Mouse (Mus musculus) T-helper 1 cell (primary cell): ENCODE data around the gene Gm1113.

Source experiments
- in situ Hi-C: fragments of 300-600 bp; cut with MboI, MseI; formaldehyde crosslinking; loops from one replicate; pipeline ENCODE4 v1.15.1; 2025; ENCODE audit warnings: high pct_unique_total_duplicates

Gene Gm1113

DNA sequence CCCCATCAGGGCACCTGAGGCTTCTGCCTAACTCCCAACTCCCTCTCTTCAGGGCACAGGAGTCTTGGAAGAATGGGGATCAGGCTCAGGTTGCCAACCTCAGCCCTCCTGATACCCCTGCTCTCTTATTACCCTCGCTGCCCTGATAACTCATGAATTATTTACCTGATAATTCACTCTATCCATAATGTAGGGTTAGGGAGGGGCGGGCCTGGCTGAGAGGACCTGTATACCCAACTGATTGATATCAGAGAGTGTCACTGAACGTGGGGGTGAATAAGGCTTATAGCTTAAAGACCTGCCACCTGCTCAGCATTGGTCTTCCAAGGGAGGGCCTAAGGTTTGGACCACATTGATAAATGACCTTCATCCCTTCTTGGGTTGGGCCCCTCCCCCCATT, at the start of gene Gm1113:
Gm1113 (minus strand) TSS at position 101 of the 400 bp plus-strand sequence.
- in situ Hi-C loops = no loop called here

DNA sequence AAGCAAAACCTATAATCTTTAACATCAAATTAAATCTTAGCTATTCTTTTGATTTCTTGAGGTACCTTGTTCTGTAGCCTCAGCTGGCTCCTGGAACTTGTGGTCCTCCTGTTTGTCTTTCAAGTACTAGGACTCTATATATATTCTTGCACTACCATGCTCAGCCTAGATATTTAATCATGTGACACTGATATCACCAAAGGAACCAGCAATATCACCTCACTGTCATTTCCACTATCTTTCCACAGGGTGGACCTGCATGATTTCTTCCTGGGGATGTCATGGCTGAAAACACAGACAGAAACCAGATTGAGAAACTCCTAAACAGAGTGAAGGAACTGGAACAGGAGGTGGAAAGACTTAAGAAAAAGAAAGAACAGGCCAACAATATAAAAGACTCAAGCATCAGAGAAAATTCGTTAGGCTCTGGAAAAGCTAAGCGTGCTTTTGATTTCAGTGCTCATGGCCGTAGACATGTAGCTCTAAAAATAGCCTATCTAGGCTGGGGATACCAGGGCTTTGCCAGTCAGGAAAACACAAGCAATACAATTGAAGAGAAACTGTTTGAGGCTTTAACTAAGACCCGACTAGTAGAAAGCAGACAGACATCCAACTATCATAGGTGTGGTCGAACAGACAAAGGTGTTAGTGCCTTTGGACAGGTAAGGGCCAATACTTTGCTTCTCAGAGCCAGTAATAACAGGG, 46.6 kb upstream of the Gm1113 start:
- in situ Hi-C loops = no loop called here

DNA sequence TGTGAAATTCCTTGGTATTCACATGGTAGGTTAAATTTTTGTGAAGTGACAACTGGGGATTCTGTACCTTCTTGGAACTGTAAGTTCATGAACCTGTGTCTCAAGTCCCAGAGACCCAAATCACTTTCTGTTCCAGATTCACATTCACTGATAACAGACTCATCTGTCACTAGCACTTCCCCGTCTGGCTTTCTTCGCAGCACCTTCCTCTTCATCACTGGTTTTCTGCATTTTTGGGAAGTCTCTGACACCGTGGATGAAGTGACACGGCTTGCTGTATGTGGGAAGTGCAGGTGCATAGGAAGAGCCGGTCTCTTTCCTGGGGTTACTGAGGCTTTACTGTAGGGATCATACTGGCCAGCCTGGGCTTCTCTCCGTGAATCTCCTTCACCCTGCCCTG, 43.5 kb upstream of the Gm1113 start:
- in situ Hi-C loops = no loop called here

DNA sequence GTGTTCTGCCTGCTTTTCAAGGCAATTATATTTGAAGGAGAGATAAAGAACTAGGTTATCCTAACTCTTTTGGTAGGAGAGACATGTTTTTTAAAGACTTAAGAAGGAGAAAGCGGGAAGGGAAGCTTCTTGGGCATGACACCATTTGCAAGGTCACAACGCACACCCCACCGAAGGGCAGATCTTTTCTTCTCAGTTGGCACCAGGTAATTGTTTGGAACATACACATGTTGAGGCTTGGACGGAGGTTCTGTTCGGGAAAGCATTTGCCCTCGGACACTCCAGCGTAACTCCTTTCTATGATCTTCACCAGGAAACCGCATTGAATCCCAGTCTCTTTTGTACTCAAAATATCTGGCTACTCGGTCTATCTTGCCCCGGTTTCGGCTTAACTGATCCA, 43.0 kb upstream of the Gm1113 start:
- in situ Hi-C loops = no loop called here

- in situ Hi-C loops = no loop called here
Observed at GRCm38 (mm10) chr9:35559009-35559890, 41.2 kb upstream of the Gm1113 start.

GRCm38 (mm10) chr9:35558257-35559008, 40.4 kb upstream of the Gm1113 start, which contains the start of the genes Ddx25 and Pus3:
Gene Ddx25, minus strand, starts transcription at chr9:35558528.
Gene Pus3, plus strand, starts transcription at chr9:35558595.
- in situ Hi-C loops = no loop called here

DNA sequence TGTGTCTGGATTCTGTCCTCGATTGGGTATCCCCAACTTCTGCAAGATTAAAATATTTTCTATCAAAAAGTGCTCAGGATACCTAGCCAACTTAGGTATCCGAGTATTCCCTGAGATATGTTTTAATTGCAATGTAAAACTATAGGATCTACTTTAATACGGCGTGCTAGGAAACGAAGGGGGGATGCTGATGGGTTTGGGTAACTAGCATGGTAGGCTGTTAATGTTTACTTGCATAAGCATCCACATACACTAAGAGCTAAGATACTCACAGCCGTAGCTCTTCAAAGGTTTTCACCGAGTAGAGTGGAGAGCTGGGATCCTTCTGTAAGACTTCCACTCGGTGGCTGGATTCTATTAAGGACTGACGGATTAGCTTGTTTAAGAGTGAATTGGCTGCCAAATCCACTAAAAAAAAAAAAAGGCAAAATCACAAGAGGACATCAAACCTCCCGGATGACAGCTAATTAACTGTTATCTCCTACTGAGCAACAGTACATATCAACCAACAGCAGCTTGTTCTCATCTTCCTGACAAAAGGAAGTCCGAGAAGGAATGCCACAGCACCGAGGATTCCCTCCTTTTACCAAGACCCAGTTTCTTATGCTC, 38.5 kb upstream of the Gm1113 start:
- in situ Hi-C loops = no loop called here

GRCm38 (mm10) chr9:35548455-35548854, 30.4 kb upstream of the Gm1113 start:
- in situ Hi-C loops = no loop called here

GRCm38 (mm10) chr9:35546745-35547144, 28.7 kb upstream of the Gm1113 start:
- in situ Hi-C loops = no loop called here

DNA sequence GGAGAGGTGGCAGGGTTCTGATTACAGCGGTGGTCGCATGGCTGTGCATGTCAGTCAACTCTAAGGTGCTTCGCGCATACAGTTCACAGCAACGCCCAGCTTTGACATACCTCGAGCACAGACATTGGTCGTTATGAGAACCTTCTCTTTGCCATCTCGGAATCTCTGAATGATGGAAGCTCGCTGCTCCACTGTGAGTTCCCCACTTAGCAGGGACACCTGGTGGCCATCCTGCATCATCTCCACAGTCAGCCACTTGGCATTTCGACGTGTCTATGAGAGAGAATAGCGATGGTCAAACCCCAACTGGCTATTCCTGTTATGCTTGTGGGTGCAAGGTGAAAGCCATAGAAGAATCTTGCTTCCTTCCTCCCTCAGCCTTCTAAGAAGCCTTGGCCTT, 27.6 kb upstream of the Gm1113 start:
- in situ Hi-C loops = no loop called here

DNA sequence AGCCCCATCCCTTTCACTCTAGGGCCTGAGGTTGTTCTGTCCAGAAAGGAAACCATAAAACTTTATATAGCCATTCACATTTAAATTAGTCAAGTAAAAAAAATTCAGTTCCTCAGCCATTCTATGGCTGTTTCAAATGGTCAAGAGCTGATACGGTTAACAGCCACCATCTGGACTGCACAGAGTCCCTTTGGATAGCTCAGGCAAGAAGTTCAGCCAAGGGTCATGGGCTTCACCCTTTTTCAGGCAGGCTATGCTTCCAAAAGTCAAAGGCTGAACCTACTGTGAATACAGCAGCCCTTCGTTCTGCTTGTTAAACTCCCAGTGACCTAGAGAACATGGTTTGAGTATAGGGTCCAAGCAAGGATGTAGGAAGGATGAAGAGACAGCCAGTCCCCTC, 26.6 kb upstream of the Gm1113 start:
- in situ Hi-C loops = no loop called here

GRCm38 (mm10) chr9:35543099-35543860, 25.2 kb upstream of the Gm1113 start:
- in situ Hi-C loops = no loop called here

DNA sequence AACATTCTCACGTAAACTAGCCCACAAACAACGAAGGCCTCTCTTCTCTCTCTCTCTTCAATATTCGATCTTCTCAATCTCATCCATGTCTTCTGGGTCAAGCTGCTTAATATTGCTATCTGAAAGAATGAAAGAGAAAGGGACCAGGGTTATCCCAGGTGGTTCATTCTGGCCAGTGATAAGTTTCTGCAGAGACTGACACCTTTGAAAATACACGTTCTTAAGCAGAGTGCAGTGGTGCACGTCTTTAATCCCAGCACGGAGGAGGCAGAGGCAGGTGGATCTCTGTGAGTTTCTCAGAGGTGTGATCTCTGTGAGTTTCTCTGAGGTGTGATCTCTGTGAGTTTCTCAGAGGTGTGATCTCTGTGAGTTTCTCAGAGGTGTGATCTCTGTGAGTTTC, 23.9 kb upstream of the Gm1113 start:
- in situ Hi-C loops = no loop called here

GRCm38 (mm10) chr9:35541488-35541887, 23.4 kb upstream of the Gm1113 start:
- in situ Hi-C loops = no loop called here

DNA sequence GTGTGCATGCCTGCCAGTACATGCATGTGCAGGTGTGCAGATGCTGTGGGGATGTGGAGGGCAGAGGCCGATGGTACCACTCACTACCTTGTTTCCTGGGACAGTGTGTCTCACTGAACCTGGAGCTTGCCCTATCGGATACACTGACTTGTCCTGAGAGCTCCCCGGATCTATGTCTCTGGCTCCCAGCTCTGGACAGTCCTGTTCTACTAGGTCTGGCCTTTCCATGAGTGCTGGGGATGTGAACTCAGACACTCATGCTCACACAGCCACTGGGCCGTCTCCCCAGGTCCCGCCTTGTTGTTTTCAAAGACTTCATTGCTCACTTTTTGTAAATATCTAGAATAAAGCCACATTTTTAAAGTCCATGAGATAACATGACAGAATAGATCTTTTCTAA, 23.0 kb upstream of the Gm1113 start:
- in situ Hi-C loops = no loop called here

GRCm38 (mm10) chr9:35539001-35539750, 21.1 kb upstream of the Gm1113 start:
- in situ Hi-C loops = loop anchor here (10.0 kb wide), 1 partner anchor 1044 kb away; no protein-coding TSS in a partner anchor

GRCm38 (mm10) chr9:35535876-35536275, 17.8 kb upstream of the Gm1113 start:
- in situ Hi-C loops = loop anchor here (10.0 kb wide), 1 partner anchor 1041 kb away; no protein-coding TSS in a partner anchor

GRCm38 (mm10) chr9:35535110-35535509, 17.0 kb upstream of the Gm1113 start:
- in situ Hi-C loops = loop anchor here (10.0 kb wide), 1 partner anchor 1040 kb away; no protein-coding TSS in a partner anchor

GRCm38 (mm10) chr9:35533266-35533665, 15.2 kb upstream of the Gm1113 start:
- in situ Hi-C loops = loop anchor here (5.0 to 10.0 kb wide), 2 partner anchors 246 to 1038 kb away; no protein-coding TSS in a partner anchor

DNA sequence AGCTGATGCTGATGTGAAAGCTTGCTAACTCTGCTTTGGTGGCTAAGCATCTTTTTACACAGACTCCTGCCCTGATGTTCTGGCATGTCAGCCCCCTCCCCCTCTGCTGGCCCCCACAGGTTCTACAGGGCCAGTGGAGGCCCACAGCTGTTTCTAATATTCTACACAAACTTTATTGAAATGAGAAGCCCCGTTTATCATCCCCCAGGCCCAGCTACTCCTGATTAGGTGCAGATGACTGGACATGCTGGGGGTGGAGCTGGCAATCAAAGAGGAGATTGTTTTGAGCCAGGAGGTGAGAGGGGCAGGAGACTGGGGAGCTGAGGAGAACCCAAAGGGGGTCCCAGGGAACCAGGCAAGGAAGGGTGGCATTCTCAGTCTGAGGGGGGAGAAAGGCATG, 11.7 kb upstream of the Gm1113 start:
- in situ Hi-C loops = loop anchor here (5.0 to 10.0 kb wide), 2 partner anchors 242 to 1035 kb away; no protein-coding TSS in a partner anchor
